Mouse (Mus musculus) liver, embryonic 11.5 days (tissue): Measurements from ENCODE around the gene Dok4. TPM values are rescaled to one million over a fixed set of nuclear protein-coding genes. Genes with fewer than 3 reads are reported as not detected.
"Not testable (repeated sequence)": the region's sequence is repeated elsewhere in the genome, so short reads cannot be mapped to it uniquely, and the experiment has no call there.

Experiments used
- ATAC-seq: fragments of 200-750 bp; cut with Nextera tagmentation; replicated peaks from 2 replicates; pipeline ENCODE4 v1.8.0; 2017; ENCODE audit warnings: moderate number of reproducible peaks, mild to moderate bottlenecking, moderate TSS enrichment, moderate library complexity; ENCODE audit not compliant: low FRiP score
- DNase-seq: peaks from one replicate; pipeline ENCODE4 v3.0.0-alpha.2; 2017; ENCODE audit warnings: low spot score
- H3K27ac ChIP-seq: fragments of 300-500 bp; sonication (generic); 2 replicates; pipeline ENCODE4 v1.5.1; 2014; ENCODE audit warnings: mild to moderate bottlenecking, low read depth, low read length, control low read depth
- H3K27me3 ChIP-seq: fragments of 300-500 bp; sonication (generic); replicated peaks from 2 replicates; pipeline ENCODE4 v1.6.1; 2014; ENCODE audit warnings: low read length, mixed read lengths; ENCODE audit not compliant: control insufficient read depth, insufficient read depth
- H3K36me3 ChIP-seq: fragments of 300-500 bp; sonication (generic); 2 replicates; pipeline ENCODE4 v1.6.1; 2014; ENCODE audit warnings: mild to moderate bottlenecking, low read length, moderate library complexity, mixed read lengths; ENCODE audit not compliant: control insufficient read depth, insufficient read depth
- H3K4me1 ChIP-seq: fragments of 300-500 bp; sonication (generic); replicated peaks from 2 replicates; pipeline ENCODE4 v1.6.1; 2014; ENCODE audit warnings: low read length, mixed read lengths; ENCODE audit not compliant: control insufficient read depth, insufficient read depth
- H3K4me2 ChIP-seq: fragments of 300-500 bp; sonication (generic); 2 replicates; pipeline ENCODE4 v1.6.1; 2014; ENCODE audit warnings: mild to moderate bottlenecking, control low read depth, moderate library complexity
- H3K4me3 ChIP-seq: fragments of 300-500 bp; sonication (generic); 2 replicates; pipeline ENCODE4 v1.5.1; 2014; ENCODE audit warnings: low read depth, low read length, control low read depth
- H3K9ac ChIP-seq: fragments of 300-500 bp; sonication (generic); 2 replicates; pipeline ENCODE4 v1.6.1; 2014; ENCODE audit warnings: low read depth, low read length, control low read depth
- H3K9me3 ChIP-seq: fragments of 300-500 bp; sonication (generic); 2 replicates; pipeline ENCODE4 v1.6.1; 2016; ENCODE audit warnings: low read length, inconsistent platforms, mixed read lengths; ENCODE audit not compliant: control insufficient read depth
- WGBS: fragments of 180-500 bp; shearing (Covaris S2); extraction: QIAGEN DNeasy Blood & Tissue Kit; methylation state at CpG from one replicate; pipeline ENCODE4 v1.1.7; 2014; 5-methylcytosine and 5-hydroxymethylcytosine counted together
- polyA plus RNA-seq: library from polyadenylated mRNA; unstranded; fragments of >200 nt; fragmentation: Nextera tagmentation; extraction: Ambion mirVana; gene quantifications from 2 replicates; pipeline ENCODE4 v1.2.1, GENCODE M21; 2014

The Dok4 gene
- polyA plus RNA-seq, 1 experiment from 2014 or later, result 13.9 TPM

- WGBS, result 87% methylated on average over 9 of the region's 9 CpGs
- Histone ChIP-seq H3K4me3 (no peak overlapping the region), H3K9ac (no peak overlapping the region), H3K4me2 (no peak overlapping the region), H3K4me1 (peaks cover 50% of the 10 kb centered on the region), H3K36me3 (peaks cover 26% of the 10 kb centered on the region; the same call in 1 of the 2 replicates), H3K27ac (no peak overlapping the region), H3K9me3 (no peaks in the 10 kb centered on the region), H3K27me3 (0 out of 2 replicates have a peak, but pooled peaks cover 2% of the 10 kb centered on the region)
- DNase-seq (no peak), ATAC-seq (no peak)
Measured at GRCm38 (mm10) chr8:94866921-94867320, 9.2 kb downstream of the Dok4 start.

- Histone ChIP-seq H3K27me3 (no peaks in the 10 kb centered on the region), H3K27ac (no peak overlapping the region; the same call in 1 of the 2 replicates), H3K36me3 (peaks cover 32% of the 10 kb centered on the region; the same call in 1 of the 2 replicates), H3K9ac (no peak overlapping the region), H3K9me3 (no peaks in the 10 kb centered on the region), H3K4me2 (no peak overlapping the region), H3K4me3 (no peak overlapping the region), H3K4me1 (peaks cover 42% of the 10 kb centered on the region)
- no peak for DNase-seq
- 83% methylated on average over 10 of the region's 10 CpGs for WGBS
- ATAC-seq, result no peak
Measured at GRCm38 (mm10) chr8:94865292-94865691, 10.8 kb downstream of the Dok4 start.

- H3K4me3 ChIP-seq, result no peak overlapping the region
- ATAC-seq (no peak), DNase-seq (no peak)
- no peak overlapping the region for H3K27ac ChIP-seq
- no peaks in the 10 kb centered on the region for H3K27me3 ChIP-seq
- peaks cover 34% of the 10 kb centered on the region; the same call in 1 of the 2 replicates for H3K36me3 ChIP-seq
- no peaks in the 10 kb centered on the region for H3K9me3 ChIP-seq
- no peak overlapping the region for H3K4me2 ChIP-seq
- H3K4me1 ChIP-seq, result peaks cover 38% of the 10 kb centered on the region
- no peak overlapping the region for H3K9ac ChIP-seq
- WGBS, result 67% methylated on average over 10 of the region's 10 CpGs
Measured at GRCm38 (mm10) chr8:94863897-94864673, 12.0 kb downstream of the Dok4 start.

GRCm38 (mm10) chr8:94862487-94863220 is 13.5 kb downstream of the Dok4 start:
- H3K4me2 ChIP-seq, result peak overlapping the region; percentile 38
- no peak overlapping the region for H3K4me3 ChIP-seq
- peak; percentile 46; the same call in 1 of the 2 replicates for ATAC-seq
- H3K27me3 ChIP-seq, result no peaks in the 10 kb centered on the region
- WGBS, result 66% methylated on average over 12 of the region's 12 CpGs
- no peak for DNase-seq
- H3K4me1 ChIP-seq, result peaks cover 40% of the 10 kb centered on the region
- 0 out of 2 replicates have a peak overlapping the region, but pooled peaks have one; percentile 32 for H3K9ac ChIP-seq
- H3K36me3 ChIP-seq, result peaks cover 34% of the 10 kb centered on the region; the same call in 1 of the 2 replicates
- H3K27ac ChIP-seq, result peak overlapping the region; percentile 14; the same call in 1 of the 2 replicates
- no peaks in the 10 kb centered on the region for H3K9me3 ChIP-seq

GRCm38 (mm10) chr8:94861352-94861910 is 14.7 kb downstream of the Dok4 start:
- no peaks in the 10 kb centered on the region for H3K9me3 ChIP-seq
- H3K27ac ChIP-seq, result no peak overlapping the region
- 67% methylated on average over 8 of the region's 8 CpGs for WGBS
- DNase-seq (peak; percentile 58), ATAC-seq (no peak)
- no peak overlapping the region for H3K4me2 ChIP-seq
- peaks cover 37% of the 10 kb centered on the region for H3K4me1 ChIP-seq
- no peak overlapping the region for H3K4me3 ChIP-seq
- peaks cover 32% of the 10 kb centered on the region; the same call in 1 of the 2 replicates for H3K36me3 ChIP-seq
- no peaks in the 10 kb centered on the region for H3K27me3 ChIP-seq
- H3K9ac ChIP-seq, result no peak overlapping the region

GRCm38 (mm10) chr8:94857346-94858173 is 18.6 kb downstream of the Dok4 start, which contains the start of gene Polr2c:
Polr2c (plus strand) TSS chr8:94857450.
- peak within 1 kb of the TSS; percentile 70 for H3K27ac ChIP-seq
- peak within 1 kb of the TSS; percentile 92 for H3K9ac ChIP-seq
- no peaks in the 10 kb centered on the region for H3K9me3 ChIP-seq
- peaks cover 20% of the 10 kb centered on the region; the same call in 1 of the 2 replicates for H3K36me3 ChIP-seq
- peak; percentile 77 for ATAC-seq
- H3K4me3 ChIP-seq, result peak within 1 kb of the TSS; percentile 96
- no peaks in the 10 kb centered on the region for H3K27me3 ChIP-seq
- under 1% methylated on average over 68 of the region's 68 CpGs for WGBS
- H3K4me2 ChIP-seq, result peak within 1 kb of the TSS; percentile 94
- peak; percentile 91 for DNase-seq
- H3K4me1 ChIP-seq, result peaks cover 14% of the 10 kb centered on the region

- Histone ChIP-seq H3K27ac (no peak overlapping the region), H3K4me1 (peaks cover 10% of the 10 kb centered on the region), H3K36me3 (peaks cover 18% of the 10 kb centered on the region), H3K4me3 (peak overlapping the region; percentile 96), H3K27me3 (no peaks in the 10 kb centered on the region), H3K9ac (peak overlapping the region; percentile 92; the same call in 1 of the 2 replicates), H3K9me3 (no peaks in the 10 kb centered on the region), H3K4me2 (peak overlapping the region; percentile 18)
- DNase-seq, result no peak
- peak; percentile 16 for ATAC-seq
- 33% methylated on average over 5 of the region's 5 CpGs for WGBS
Measured at GRCm38 (mm10) chr8:94857011-94857345, 19.2 kb downstream of the Dok4 start.

- 89% methylated on average over 11 of the region's 11 CpGs for WGBS
Measured at GRCm38 (mm10) chr8:94854761-94855160, 21.4 kb downstream of the Dok4 start.

More at GRCm38 (mm10) chr8:94854761-94855160, 21.4 kb downstream of the Dok4 start:
- Histone ChIP-seq H3K36me3 (peaks cover 22% of the 10 kb centered on the region), H3K4me1 (peaks cover 10% of the 10 kb centered on the region)
- H3K9ac ChIP-seq, H3K27me3 ChIP-seq, H3K4me3 ChIP-seq, DNase-seq, H3K27ac ChIP-seq, ATAC-seq, H3K9me3 ChIP-seq, H3K4me2 ChIP-seq: not testable (repeated sequence)
